Mouse (Mus musculus) brown adipose tissue, adult 24 weeks (tissue): ENCODE data around the gene Ncam1. TPM values are rescaled to one million over a fixed set of nuclear protein-coding genes. Genes with fewer than 3 reads are reported as not detected.

Source experiments
- H3K27ac ChIP-seq: fragments of 200-500 bp; replicated peaks from 2 replicates; pipeline ENCODE4 v1.5.1; 2012; ENCODE audit warnings: low read depth, mild to moderate bottlenecking, low read length
- H3K4me1 ChIP-seq: fragments of 200-500 bp; 2 replicates; pipeline ENCODE4 v1.6.1; 2012; ENCODE audit warnings: low read length, mixed read lengths; ENCODE audit not compliant: control insufficient read depth, insufficient read depth, insufficient read length
- H3K4me3 ChIP-seq: fragments of 200-500 bp; 2 replicates; pipeline ENCODE4 v1.5.1; 2012; ENCODE audit warnings: low read depth, mild to moderate bottlenecking, low read length, moderate library complexity; ENCODE audit not compliant: insufficient read depth
- polyA plus RNA-seq: library from polyadenylated mRNA; stranded (reverse); fragments of >200 nt; gene quantifications from 2 replicates; pipeline ENCODE4 v1.2.4, GENCODE M21; 2012; ENCODE audit not compliant: missing spikeins, insufficient read depth, insufficient read length

Ncam1 gene
- polyA plus RNA-seq, 1 experiment: 0.32 TPM

DNA sequence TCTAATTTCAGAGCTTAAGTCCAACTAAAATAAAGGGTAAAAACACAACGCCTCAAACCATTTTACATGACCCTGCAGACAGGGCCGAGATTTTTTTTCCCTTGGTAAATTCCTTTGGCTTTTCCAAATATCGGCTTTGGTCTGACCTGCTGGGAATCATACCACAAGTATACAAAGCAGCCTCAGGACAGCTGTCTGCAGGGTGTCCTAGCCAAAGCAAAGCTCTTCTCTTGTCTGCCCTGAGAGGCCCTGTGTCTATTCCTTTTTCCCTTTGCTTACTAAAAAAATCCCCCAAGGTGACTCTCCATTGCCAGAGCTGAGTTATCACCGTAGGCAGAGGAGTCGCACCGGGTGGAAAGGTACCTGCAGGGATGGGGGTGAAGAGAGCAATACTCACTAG, 262.1 kb downstream of the Ncam1 start:
- Histone ChIP-seq H3K4me1 (no peaks in the 10 kb centered on the region), H3K27ac (no peak overlapping the region), H3K4me3 (no peak overlapping the region)

DNA sequence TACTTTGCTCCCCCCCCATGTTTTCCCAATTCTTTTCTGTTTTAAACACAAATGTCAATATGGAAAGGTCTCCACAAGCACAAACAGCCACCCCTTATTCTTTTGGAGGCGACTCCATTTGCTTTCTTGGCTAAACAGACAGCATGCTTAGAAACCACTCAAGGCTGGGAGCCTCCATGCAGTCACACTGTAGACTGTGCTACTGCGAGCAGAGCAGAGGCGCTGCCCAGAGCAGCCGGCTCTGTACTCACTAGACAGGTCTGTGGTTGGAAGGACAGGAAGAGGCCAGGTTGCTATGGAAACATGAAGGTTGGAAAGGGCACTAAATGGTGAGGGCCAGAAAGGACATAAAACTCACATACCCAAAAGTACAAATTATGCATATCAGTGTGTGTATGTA, 263.8 kb downstream of the Ncam1 start:
- no peak overlapping the region for H3K4me3 ChIP-seq
- no peaks in the 10 kb centered on the region for H3K4me1 ChIP-seq
- H3K27ac ChIP-seq: no peak overlapping the region

DNA sequence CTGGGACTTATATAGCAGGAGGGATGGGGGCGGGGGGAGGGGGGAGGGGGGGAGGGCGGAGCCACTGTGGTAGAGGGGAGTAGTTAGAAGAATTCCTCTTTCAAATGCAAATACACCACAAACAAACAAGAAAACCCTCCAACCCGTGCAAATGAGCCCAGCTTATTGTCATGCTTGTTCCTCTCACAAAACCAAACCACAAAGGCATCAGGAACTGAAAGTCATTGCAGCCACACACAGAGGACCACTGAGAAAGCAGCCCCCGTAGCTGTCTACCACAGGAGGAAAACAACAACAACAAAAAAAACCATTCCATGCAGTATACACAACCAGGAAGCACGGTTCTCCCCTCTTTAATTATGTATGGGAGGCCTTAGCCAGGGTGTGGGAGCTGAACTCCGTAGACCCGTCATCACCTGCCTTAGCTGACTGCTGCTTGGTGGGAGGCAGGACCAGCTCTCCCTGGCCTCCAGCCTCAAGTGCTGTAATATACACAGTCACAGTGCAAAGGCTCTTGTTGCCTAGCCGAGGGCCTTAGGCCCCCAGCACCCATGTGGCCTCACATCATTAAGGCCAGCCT, 264.7 kb downstream of the Ncam1 start:
- H3K4me3 ChIP-seq: no peak overlapping the region
- no peak overlapping the region for H3K27ac ChIP-seq
- H3K4me1 ChIP-seq: no peaks in the 10 kb centered on the region

DNA sequence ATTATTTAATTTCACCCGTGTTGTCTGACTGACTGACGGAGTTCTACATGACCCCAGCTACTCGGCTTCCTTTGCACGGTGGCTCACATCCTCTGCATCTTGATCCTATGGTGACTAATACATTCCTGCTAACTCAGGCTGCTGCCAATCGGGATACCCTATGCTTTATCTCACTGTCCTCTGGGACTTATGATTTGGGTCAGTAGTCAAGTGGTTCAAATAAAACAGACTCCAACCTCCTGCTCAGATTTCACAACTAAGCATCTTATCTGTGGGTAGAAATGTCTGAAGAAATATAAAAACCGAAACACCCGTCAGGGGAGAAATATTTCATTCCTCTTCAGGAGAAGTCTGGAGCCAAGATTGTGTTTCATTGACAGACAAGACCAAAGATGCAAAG, 265.3 kb downstream of the Ncam1 start:
- H3K27ac ChIP-seq: no peak overlapping the region
- no peak overlapping the region for H3K4me3 ChIP-seq
- no peaks in the 10 kb centered on the region for H3K4me1 ChIP-seq

DNA sequence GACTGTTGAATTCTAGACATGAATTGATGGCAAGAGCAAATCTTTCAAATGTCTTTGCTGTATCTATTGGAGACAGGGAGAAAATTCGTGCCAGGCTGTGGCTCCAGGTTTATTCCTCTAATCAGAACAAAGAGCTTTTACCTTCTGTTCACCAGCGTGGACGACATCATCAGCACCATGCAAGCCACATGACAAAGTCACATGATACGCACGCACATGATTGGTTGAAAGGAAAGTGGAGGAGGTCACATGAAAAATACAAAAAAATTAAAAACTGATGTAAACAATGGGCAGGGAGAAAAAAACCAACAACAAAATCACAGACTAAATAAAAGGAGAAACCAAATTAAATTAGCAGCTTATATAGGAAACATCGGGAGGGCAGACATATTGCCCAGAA, 266.9 kb downstream of the Ncam1 start:
- no peak overlapping the region for H3K27ac ChIP-seq
- H3K4me3 ChIP-seq: no peak overlapping the region
- H3K4me1 ChIP-seq: no peaks in the 10 kb centered on the region

DNA sequence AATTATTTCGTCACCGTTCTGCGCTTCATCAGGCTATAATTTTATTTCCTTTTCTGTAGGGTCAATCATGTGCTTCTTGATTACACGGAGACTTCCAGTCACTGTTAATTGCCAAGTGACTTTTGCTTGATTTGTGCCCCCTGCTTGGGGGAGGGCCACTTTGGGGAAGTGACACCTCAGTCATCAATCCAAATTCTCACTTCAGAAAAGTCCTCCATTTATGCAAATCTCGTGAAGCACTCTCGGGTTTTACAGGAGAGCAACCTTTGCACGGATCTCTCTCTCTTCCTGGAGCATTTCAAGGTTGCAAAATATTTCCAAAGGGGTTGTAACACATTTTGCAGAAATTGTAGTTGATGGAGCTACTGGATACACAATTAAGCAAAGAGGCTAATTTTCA, 267.5 kb downstream of the Ncam1 start:
- H3K27ac ChIP-seq: no peak overlapping the region
- no peaks in the 10 kb centered on the region for H3K4me1 ChIP-seq
- no peak overlapping the region for H3K4me3 ChIP-seq

DNA sequence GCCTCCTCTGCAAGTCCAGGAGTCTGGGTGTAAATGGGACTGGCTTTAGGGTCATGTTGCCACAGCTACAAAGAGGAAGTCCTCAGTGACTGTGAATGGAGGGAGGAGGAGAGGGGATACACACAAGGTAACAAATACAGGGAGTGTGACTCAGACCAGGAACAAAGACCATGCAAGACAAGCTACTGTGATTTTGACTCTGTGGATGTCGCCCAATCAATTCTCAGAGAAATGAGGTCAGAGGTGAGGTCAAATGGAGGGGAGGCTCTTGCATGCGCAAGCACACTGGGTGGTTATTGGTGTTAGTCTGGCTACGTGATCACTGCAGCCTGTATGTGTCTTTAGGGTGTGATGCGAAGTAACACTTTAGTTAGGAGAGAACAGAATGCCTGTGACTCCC, 268.0 kb downstream of the Ncam1 start:
- no peak overlapping the region for H3K4me3 ChIP-seq
- H3K27ac ChIP-seq: no peak overlapping the region
- no peaks in the 10 kb centered on the region for H3K4me1 ChIP-seq

DNA sequence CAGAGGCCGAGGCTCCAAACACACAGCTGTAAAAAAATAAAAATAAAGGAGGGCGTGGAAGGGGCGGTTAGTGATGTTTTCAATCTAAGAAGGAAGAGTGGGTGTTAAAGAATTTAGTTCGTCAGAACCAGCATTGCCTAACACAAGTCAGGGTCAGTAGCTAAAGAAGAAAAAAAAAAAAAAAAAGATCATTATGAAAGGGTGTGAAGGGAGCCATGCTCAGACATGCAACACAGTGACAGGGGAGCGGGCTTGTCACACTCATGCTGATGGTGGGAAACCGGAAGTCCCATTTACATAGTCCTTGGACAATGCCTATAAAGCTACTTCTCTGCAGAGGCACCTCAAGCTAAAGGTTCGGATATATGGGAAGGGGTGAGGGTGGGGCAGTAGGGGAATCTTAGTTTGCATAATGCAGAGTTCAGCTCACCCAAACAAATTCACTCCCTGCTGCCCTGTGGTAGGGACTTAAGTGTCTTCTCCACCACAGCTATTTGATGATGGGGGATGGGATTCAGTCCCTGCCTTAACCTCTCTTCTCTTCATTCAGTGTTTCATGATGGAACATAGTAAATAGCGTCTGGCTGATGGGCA, 269.3 kb downstream of the Ncam1 start:
- Histone ChIP-seq H3K4me1 (no peaks in the 10 kb centered on the region), H3K4me3 (no peak overlapping the region), H3K27ac (no peak overlapping the region)

DNA sequence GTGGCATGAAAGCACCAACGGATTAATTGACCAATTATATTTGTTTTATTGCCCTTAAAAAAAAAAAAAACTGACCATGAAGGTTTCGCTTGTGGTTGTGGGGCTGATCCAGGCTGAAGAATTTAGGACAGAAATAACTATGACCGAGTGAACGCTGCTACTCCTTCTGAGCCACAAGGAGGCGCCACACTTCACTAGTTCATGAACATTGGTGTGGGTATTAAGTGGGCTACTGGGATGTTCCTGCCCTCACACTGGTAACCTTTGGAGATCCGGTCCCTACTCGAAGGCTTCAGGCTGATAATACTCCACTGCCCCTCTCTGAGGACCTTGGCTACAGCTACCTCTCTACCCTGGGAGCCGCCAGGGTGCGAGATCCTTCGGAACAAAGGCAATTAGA, 269.8 kb downstream of the Ncam1 start:
- Histone ChIP-seq H3K4me3 (no peak overlapping the region), H3K4me1 (no peaks in the 10 kb centered on the region), H3K27ac (no peak overlapping the region)

DNA sequence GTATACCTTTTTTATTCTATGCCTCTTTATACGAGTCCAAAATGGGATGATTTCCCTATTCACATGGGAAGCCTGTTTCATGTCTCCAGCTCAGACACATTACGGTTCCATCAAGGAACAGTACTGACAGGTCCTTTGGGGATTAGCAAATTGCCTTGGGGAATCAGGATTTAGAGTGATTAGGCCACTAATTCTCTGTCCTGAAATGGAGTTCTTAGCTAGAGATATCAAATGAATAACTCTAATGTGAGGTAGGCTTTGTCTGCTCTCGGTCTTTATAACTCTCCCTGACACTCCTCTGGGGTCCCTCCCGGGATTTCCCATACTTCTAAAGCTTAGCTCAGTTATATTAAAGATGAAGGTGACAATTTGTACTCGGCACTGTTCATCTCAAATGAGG, 270.7 kb downstream of the Ncam1 start:
- H3K27ac ChIP-seq: no peak overlapping the region

DNA sequence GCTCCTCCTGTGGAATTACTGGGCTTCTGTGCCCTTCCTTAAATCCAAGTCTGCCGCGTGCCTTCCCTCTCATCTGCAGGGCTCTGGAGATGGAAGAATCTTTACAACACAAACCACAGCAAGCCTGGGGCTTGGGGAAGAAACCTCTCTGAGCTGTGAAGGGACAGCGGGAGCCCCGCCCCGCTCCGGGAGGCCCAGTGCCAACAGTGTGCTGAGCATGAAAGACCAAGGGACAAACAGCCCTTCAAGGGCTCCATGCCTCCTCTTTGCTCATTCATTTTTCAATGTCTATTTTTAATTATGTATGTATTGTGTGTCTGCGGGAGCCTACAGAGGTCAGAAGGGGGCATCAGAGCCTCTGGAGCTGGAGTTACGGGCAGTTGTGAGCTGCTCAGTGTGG, 271.4 kb downstream of the Ncam1 start:
- Histone ChIP-seq H3K4me1 (no peaks in the 10 kb centered on the region), H3K27ac (no peak overlapping the region), H3K4me3 (no peak overlapping the region)

More for the DNA sequence above, 270.7 kb downstream of the Ncam1 start:
- Histone ChIP-seq H3K4me3 (no peak overlapping the region), H3K4me1 (no peaks in the 10 kb centered on the region)

DNA sequence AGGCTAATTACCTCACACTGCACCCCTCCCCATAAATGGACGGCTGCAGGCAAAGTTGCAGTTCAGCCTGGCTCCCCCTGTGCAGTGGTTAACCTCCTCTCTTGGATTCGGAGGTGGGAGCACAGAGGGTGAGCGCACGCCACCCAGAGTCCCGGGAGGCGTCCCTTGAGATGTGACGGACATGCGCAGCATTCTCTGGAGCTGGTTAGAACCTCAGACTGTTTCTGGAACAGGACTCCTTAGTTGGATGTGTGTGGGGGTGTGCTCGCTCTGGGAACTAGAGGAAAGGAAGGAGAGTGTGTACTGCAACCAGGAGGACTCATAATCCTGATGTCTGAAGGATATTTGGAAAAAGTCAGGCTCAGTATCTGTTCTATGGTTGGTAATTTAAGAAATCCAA, 274.0 kb downstream of the Ncam1 start:
- H3K27ac ChIP-seq: no peak overlapping the region
- no peaks in the 10 kb centered on the region for H3K4me1 ChIP-seq

DNA sequence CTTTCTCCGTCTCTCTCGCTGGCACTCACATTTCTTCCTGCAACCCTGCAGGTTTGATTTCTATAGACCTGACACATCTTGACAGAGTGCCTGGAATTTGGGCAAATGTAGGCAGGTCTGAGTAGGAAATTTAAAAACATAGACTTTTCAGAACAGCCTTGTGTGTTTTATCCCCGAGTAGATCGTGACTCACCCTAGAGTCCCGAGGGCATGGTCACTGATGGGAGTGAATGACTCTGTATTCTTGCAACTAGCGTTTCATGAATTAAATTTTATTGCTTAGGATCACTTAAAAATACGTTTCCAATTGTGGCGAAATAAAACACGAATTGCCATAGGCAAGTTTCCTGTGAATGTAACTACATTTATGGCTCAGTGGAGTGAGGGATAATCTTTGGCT, 274.8 kb downstream of the Ncam1 start:
- Histone ChIP-seq H3K4me3 (no peak overlapping the region), H3K4me1 (no peaks in the 10 kb centered on the region), H3K27ac (no peak overlapping the region)

More for the DNA sequence above, 274.0 kb downstream of the Ncam1 start:
- no peak overlapping the region for H3K4me3 ChIP-seq

DNA sequence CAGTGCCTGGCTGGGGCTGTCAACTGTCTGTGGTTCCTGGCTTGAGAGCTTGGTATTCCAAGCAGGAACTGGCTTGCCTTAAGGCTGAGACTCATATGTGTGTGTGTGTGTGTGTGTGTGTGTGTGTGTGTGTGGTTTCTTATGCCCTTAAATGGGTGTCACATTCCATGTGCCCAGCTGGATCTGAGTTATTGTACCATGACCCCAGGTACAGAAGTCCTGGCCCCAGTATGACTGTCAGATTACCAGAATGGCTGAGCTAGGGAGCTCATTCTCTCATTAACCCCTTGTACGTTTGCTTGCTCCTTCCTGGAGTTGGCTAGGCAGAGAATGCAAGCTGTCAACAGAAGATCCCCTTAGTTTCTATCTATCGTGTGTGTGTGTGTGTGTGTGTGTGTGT, 284.4 kb downstream of the Ncam1 start:
- H3K4me1 ChIP-seq: no peaks in the 10 kb centered on the region
- no peak overlapping the region for H3K27ac ChIP-seq
- no peak overlapping the region for H3K4me3 ChIP-seq

DNA sequence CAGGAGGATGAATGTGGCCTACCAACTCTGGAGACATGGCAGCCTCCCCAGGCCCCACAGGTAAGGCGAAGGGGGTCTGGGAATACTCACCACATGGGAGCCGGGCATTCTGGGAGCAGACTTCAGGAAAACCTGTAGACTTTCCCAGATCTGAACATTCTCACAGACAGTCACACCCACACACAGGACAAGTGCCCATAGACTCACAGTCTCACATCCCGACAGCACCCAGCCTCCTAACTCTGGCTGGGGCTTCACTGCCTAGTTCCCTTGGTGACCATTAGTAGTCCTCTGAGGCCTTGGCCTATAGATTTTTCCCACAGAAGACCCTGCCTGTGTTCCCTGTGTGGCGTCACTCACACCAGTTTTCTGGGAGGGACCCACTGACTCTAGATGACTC, 288.1 kb downstream of the Ncam1 start:
- Histone ChIP-seq H3K4me1 (no peaks in the 10 kb centered on the region; the same call in 1 of the 2 replicates), H3K4me3 (no peak overlapping the region), H3K27ac (no peak overlapping the region)

DNA sequence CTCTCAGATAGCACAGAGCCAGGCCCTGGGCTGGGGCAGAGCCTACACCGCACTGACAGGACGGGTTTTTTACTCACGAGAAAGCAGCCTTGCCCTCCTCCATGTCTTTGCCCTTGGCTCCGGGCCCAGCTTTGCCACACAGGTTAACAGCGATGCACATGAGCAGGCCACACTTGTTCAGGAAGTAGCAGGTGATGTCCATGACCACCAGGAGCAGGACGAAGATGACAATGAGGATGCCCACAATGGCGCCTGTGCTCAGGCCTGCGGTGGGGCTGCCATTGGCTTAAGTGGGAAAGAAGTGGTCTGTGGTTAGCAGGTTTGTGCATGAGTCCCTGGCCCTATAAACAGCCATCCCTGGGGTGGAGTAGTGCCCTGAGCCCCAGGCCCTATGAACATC, 289.1 kb downstream of the Ncam1 start:
- Histone ChIP-seq H3K27ac (no peak overlapping the region), H3K4me1 (no peaks in the 10 kb centered on the region; the same call in 1 of the 2 replicates), H3K4me3 (no peak overlapping the region)
